Mouse (Mus musculus) midbrain, embryonic 10.5 days (tissue): Measurements from ENCODE around the gene Ankrd6. TPM values are rescaled to one million over a fixed set of nuclear protein-coding genes. Genes with fewer than 3 reads are reported as not detected.
A peak's percentile ranks its signal among the peaks of the same experiment; 100 is the strongest.
"Not testable (repeated sequence)": the region's sequence is repeated elsewhere in the genome, so short reads cannot be mapped to it uniquely, and the experiment has no call there.

Experiments
- DNase-seq: peaks from one replicate; pipeline ENCODE4 v3.0.0-alpha.2; 2017; ENCODE audit warnings: low spot score
- H3K27ac ChIP-seq: fragments of 300-500 bp; sonication (generic); replicated peaks from 2 replicates; pipeline ENCODE4 v1.5.1; 2016; ENCODE audit warnings: mild to moderate bottlenecking
- H3K27me3 ChIP-seq: fragments of 300-500 bp; sonication (generic); 2 replicates; pipeline ENCODE4 v1.6.1; 2016; ENCODE audit warnings: low read depth, mild to moderate bottlenecking; ENCODE audit not compliant: poor library complexity, severe bottlenecking
- H3K36me3 ChIP-seq: fragments of 300-500 bp; sonication (generic); 2 replicates; pipeline ENCODE4 v1.6.1; 2016; ENCODE audit warnings: mild to moderate bottlenecking, moderate library complexity
- H3K4me1 ChIP-seq: fragments of 300-500 bp; sonication (generic); 2 replicates; pipeline ENCODE4 v1.6.1; 2016
- H3K4me3 ChIP-seq: fragments of 300-500 bp; sonication (generic); 2 replicates; pipeline ENCODE4 v1.5.1; 2016; ENCODE audit warnings: mild to moderate bottlenecking, moderate library complexity
- H3K9me3 ChIP-seq: fragments of 300-500 bp; sonication (generic); replicated peaks from 2 replicates; pipeline ENCODE4 v1.6.1; 2016; ENCODE audit warnings: mild to moderate bottlenecking
- WGBS: fragments of 180-500 bp; shearing (Covaris S2); methylation state at CpG from one replicate; pipeline ENCODE4 v1.1.7; 2016; 5-methylcytosine and 5-hydroxymethylcytosine counted together
- polyA plus RNA-seq: library from polyadenylated mRNA; unstranded; fragments of >200 nt; fragmentation: Nextera tagmentation; extraction: Ambion mirVana; gene quantifications from 2 replicates; pipeline ENCODE4 v1.2.1, GENCODE M21; 2016

Ankrd6 gene
- polyA plus RNA-seq, 1 experiment from 2014 or later = 23.7 TPM

DNA sequence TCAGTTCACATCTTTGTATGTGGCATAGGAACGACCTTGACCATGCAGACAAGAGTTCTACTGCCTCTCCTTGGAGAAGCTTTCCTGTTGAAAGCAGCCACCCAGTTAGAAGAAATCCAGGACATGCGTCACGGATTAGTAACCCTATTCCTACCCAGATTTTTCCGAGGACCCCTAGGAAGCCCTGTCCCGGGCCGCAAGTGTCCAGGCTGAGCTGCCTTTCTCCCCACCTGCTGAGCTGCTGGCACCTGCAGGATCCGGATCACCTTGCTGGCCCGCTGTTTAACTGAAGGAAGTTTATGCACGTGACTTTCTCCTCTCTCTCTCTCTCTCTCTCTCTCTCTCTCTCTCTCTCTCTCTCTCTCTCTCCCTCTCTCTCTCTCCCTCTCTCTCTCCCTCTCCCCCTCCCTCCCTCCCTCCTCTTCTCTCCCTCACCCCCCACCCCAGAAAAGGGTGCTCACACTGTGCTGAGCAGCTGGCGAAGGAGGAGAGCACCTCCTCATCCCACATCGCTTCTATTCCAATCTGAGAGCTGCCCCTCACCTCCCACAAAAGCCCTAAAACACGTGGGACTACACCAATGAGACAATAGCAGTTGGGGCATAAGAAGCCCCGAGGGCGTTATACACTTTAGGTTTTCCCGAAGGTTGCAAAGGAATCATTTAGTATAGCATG, 31.5 kb upstream of the Ankrd6 start:
- DNase-seq = peak; percentile 51
- Histone ChIP-seq H3K27me3 (peaks cover 13% of the 10 kb centered on the region; the same call in 1 of the 2 replicates), H3K4me3 (peak overlapping the region; percentile 79), H3K27ac (peak overlapping the region; percentile 100), H3K9me3 (no peaks in the 10 kb centered on the region), H3K36me3 (no peaks in the 10 kb centered on the region), H3K4me1 (peaks cover 50% of the 10 kb centered on the region)
- WGBS = 1% methylated on average over 15 of the region's 15 CpGs

DNA sequence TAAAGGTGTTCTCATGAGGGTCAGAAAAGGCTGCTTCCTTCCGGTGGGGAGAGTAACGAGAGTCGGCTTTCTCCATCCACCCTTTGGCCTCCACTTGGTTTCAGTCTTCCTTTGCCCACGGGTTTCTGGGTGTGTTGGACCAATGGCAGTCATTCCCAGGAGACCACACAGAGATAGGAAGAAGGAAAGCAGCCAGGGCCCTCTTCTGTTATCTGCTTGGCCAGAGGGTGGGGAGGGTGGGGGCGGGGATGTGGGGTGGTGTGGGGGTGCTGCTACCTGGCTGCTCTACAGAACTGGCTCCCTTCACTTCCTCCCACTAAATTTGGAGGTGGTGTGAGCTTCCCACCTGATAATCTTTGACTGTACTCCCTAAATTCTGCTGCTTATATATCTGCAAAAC, 31.0 kb upstream of the Ankrd6 start:
- H3K27me3 ChIP-seq = peaks cover 13% of the 10 kb centered on the region; the same call in 1 of the 2 replicates
- DNase-seq = no peak
- peak overlapping the region; percentile 100 for H3K27ac ChIP-seq
- 22% methylated on average over 5 of the region's 5 CpGs for WGBS
- H3K9me3 ChIP-seq = no peaks in the 10 kb centered on the region
- H3K4me3 ChIP-seq = peak overlapping the region; percentile 79
- peaks cover 45% of the 10 kb centered on the region for H3K4me1 ChIP-seq
- no peaks in the 10 kb centered on the region for H3K36me3 ChIP-seq

DNA sequence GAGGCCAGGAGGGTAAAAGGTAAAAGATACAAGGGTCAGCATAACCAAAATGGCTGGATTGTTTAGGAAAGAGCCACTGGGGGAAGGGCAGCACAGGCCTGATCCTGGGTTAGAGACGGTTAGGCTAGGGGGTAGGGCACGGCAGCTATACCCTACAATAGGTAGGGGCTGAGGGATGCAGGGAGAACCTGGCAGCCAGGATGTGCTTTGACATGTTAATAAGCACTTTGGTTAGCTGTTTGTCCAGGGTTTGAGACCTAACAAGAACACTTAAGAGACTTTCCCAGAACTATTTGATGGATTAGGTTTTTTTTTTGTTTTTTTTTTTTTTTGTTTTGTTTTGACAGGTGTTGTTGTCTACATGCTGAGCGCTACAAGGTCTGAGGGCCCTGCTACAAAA, 29.4 kb upstream of the Ankrd6 start:
- no peak for DNase-seq
- Histone ChIP-seq H3K36me3 (no peaks in the 10 kb centered on the region), H3K27ac (no peak overlapping the region), H3K4me3 (no peak overlapping the region), H3K27me3 (peaks cover 13% of the 10 kb centered on the region; the same call in 1 of the 2 replicates), H3K9me3 (no peaks in the 10 kb centered on the region; the same call in 1 of the 2 replicates), H3K4me1 (peaks cover 29% of the 10 kb centered on the region)
- WGBS = 73% methylated on average over 3 of the region's 3 CpGs

DNA sequence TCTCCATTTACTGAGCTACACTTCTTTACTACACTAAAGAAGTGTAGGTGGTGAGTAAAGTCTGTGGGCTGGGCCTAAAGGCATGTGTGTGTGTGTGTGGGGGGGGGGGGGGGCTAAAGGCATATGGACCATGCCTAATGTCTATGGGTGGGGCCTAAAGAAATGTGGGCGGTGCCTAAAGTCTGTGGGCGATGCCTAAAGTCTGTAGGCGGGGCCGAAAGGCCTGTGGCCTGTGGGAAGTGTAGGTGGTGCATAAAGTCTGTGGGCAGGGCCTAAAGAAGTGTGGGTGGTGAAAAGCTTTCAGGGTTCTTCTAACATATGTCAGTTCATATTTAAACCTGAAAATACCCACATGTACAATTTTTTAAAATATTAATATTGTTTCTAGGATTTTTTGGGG, 26.7 kb upstream of the Ankrd6 start:
- H3K27me3 ChIP-seq = peaks cover 13% of the 10 kb centered on the region; the same call in 1 of the 2 replicates
- no peak overlapping the region for H3K4me3 ChIP-seq
- DNase-seq = no peak
- peaks cover 14% of the 10 kb centered on the region for H3K4me1 ChIP-seq
- 94% methylated on average over 4 of the region's 4 CpGs for WGBS
- peaks cover 17% of the 10 kb centered on the region; the same call in 1 of the 2 replicates for H3K9me3 ChIP-seq
- no peak overlapping the region for H3K27ac ChIP-seq
- no peaks in the 10 kb centered on the region for H3K36me3 ChIP-seq

DNA sequence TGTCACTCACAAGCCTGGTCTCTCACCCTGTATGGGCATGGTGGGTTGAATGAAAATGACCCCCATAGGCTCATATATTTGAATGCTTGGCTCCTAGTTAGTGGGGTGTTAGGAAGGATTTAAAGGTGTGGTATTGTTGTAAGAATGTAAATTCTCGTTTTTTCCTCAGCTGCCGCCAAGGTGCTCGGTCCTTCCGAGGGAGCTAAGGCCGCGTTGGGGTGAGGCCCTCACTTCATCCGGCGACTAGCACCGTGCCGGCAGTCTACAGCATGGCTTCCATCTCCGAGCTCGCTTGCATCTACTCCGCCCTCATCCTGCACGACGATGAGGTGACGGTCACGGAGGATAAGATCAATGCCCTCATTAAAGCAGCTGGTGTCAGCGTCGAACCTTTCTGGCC, 14.0 kb upstream of the Ankrd6 start:
- H3K27me3 ChIP-seq, H3K27ac ChIP-seq, H3K36me3 ChIP-seq, DNase-seq, H3K4me1 ChIP-seq, H3K4me3 ChIP-seq, H3K9me3 ChIP-seq: not testable (repeated sequence)
- 87% methylated on average over 19 of the region's 19 CpGs for WGBS

DNA sequence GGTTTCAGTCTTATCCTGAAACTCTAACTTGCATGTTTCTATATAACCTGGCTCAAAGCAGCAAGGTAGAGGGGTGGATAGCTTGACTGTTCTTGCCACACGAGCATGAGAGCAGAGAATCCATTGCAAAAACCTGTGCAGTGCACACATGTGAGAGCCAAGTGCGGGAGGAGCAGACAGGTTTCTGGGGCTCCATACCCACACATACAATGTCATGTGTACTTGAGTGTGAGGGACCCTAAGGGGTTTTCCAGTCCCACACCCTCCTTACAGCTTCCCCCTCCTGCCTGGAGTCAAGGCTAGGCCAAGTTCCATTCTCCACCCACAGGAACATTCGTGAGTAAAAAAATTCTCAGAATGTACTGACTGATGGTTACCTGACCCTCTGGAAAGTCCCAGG, 10.8 kb upstream of the Ankrd6 start:
- DNase-seq = no peak
- no peaks in the 10 kb centered on the region for H3K36me3 ChIP-seq
- no peaks in the 10 kb centered on the region for H3K9me3 ChIP-seq
- no peaks in the 10 kb centered on the region for H3K27me3 ChIP-seq
- no peaks in the 10 kb centered on the region for H3K4me1 ChIP-seq
- WGBS = 81% methylated on average over 3 of the region's 3 CpGs
- H3K27ac ChIP-seq = no peak overlapping the region
- no peak overlapping the region for H3K4me3 ChIP-seq

DNA sequence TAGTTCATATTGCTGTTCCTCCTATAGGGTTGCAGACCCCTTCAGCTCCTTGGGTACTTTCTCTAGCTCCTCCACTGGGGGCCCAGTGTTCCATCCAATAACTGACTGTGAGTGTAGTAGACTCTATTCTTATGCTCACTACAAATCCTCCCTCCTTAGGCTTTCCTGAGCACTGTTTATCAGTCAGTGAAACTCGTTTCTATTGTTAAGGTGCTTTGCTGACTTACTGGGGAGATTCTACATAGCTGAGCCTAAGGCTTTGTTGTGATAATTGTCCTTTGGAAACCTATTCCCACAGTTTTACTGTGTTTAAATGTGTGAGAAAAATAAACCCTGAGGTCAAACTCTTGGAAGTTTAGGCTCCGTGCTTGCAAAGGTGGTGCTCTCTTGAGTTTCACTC, 5.8 kb upstream of the Ankrd6 start:
- 28% methylated on average over 2 of the region's 2 CpGs for WGBS
- no peak for DNase-seq
- H3K27me3 ChIP-seq = peaks cover 14% of the 10 kb centered on the region
- H3K4me1 ChIP-seq = peaks cover 15% of the 10 kb centered on the region
- H3K36me3 ChIP-seq = no peaks in the 10 kb centered on the region
- no peak overlapping the region for H3K4me3 ChIP-seq
- H3K9me3 ChIP-seq = no peaks in the 10 kb centered on the region
- no peak overlapping the region for H3K27ac ChIP-seq

DNA sequence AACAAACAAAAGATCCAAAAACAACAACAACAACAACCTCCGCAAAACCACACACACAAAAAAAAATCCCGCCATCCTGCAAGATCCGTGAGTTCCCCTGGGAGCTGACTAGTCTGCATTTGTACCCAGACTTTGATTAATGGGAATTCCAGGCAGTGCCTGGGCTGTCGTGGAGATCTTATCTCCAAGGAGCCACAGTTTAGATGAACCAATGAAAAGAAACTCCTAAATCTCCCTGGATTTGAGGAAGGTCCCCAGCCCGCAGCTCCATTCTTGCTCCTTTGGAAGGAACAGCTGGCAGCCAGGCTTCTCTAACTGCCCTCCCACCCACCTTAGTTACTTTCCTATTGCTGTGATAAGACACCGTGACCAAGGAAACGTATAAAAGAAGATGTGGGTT, 2.0 kb upstream of the Ankrd6 start:
- no peak for DNase-seq
- Histone ChIP-seq H3K4me3 (no peak overlapping the region), H3K36me3 (no peaks in the 10 kb centered on the region), H3K4me1 (peaks cover 37% of the 10 kb centered on the region), H3K27ac (no peak overlapping the region), H3K9me3 (no peaks in the 10 kb centered on the region), H3K27me3 (peaks cover 32% of the 10 kb centered on the region)
- WGBS = 31% methylated on average over 7 of the region's 7 CpGs

DNA sequence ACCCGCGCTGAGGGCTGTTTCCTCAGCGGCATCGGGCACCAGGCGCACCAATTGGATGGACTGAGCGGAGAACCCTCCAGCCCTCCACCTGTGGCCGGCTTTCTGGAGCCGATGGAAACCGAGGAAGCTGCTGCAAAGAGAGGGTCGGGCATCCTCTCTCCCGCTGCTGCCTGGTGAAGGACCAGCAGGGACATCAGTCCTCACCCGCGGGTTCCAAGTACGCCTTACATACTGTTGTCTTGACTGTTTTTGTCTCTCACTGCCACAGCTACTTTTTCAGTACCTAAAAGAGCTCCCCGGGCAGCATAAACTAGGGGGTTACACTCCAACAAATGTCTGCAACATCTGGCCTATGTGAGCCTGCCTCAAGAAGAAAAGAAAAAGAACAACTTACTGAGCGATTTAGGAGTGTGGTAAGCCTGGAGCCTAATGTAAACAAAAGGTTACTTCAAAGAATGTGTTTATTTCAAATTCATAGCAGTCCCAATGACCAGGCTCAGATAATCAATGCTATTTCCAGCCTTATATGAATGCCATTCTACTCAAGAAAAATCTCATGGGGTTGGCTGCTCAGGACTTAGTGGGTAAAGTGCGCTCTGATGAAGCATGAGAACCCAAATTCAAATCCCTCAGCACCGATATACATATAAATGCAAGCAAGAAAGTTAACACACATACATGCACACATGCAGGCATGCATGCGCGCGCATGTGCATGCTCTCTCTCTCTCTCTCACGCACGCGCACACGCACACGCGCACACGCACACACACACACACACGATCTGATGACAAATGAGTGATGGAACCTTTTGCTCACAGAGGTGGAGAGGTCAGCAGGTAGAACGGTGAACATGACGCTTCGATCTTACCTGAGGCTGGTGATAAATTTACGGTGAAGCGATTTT, 647 bp upstream of the Ankrd6 start:
- H3K27ac ChIP-seq = peak overlapping the region; percentile 83
- H3K4me3 ChIP-seq = peak overlapping the region; percentile 68
- 9% methylated on average over 34 of the region's 34 CpGs for WGBS
- peaks cover 42% of the 10 kb centered on the region for H3K4me1 ChIP-seq
- peaks cover 32% of the 10 kb centered on the region for H3K27me3 ChIP-seq
- no peaks in the 10 kb centered on the region for H3K36me3 ChIP-seq
- H3K9me3 ChIP-seq = no peaks in the 10 kb centered on the region
- peak; percentile 19 for DNase-seq

DNA sequence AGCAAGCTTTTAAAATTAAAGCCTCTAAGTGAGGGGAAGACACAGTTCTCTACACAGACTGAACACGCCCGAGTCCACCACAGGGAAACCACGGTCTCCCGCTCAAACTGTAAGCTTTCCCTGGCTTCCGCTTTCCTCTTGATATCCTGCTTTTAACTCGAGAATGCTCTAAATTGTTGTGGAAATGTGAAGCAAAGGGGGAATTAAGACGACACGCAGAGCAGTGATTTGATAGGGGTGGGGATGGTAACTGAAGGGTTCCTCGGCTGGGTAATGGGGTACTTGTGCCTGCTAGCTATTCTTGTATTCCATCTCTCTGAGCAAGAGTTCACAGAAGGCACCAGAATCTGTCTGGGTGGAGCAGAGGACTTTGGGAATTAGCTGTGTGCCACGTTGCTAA, 1.9 kb downstream of the Ankrd6 start:
- Histone ChIP-seq H3K4me3 (no peak overlapping the region), H3K27me3 (peaks cover 32% of the 10 kb centered on the region), H3K27ac (no peak overlapping the region), H3K36me3 (no peaks in the 10 kb centered on the region), H3K4me1 (peaks cover 42% of the 10 kb centered on the region), H3K9me3 (no peaks in the 10 kb centered on the region)
- no peak for DNase-seq
- 53% methylated on average over 10 of the region's 10 CpGs for WGBS

DNA sequence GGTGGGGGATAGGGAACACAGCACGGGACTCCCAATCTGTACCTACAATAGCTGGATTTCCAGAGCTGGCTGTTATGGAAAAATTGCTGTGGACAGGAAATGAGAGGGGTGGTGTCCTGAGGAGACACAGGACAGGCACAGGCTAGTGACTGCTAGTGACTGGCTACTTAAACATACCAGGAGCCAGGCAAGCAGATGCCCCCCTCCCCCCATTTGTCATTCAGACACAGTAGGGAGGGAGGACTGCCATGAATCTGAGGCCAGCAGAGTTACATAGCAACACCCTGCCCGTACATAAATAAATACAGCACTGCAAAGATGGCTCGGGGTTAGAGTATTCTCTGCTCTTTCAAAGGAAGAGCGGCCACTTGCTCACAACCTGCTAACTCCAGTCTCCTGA, 3.0 kb downstream of the Ankrd6 start:
- H3K27ac ChIP-seq = 0 out of 2 replicates have a peak overlapping the region, but pooled peaks have one; percentile 30
- no peak overlapping the region for H3K4me3 ChIP-seq
- peaks cover 39% of the 10 kb centered on the region for H3K4me1 ChIP-seq
- H3K9me3 ChIP-seq = no peaks in the 10 kb centered on the region
- DNase-seq = peak; percentile 40
- H3K27me3 ChIP-seq = peaks cover 29% of the 10 kb centered on the region
- no peaks in the 10 kb centered on the region for H3K36me3 ChIP-seq
- WGBS = 48% methylated on average over 4 of the region's 4 CpGs

DNA sequence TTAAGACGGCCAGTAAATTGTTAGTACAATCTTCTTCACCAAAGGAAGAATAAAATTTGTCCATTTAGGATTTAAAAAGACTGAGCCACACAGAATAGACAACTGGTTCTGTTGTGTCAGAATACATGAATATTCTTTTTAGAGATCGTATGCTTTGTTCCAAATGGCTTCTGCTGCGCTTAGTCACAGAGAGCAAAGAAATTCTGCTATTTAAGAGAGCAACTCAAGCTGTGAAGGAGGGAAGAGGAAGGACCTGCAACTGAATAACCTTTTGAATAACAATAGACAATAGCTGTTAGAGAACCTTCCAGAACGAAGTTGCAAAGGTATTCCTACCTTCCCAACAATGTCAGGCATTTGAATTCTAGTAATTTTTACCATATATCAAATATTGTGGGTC, 9.7 kb downstream of the Ankrd6 start:
- H3K4me3 ChIP-seq = no peak overlapping the region
- H3K4me1 ChIP-seq = peaks cover 13% of the 10 kb centered on the region
- H3K27ac ChIP-seq = no peak overlapping the region
- 66% methylated on average over 4 of the region's 4 CpGs for WGBS
- H3K9me3 ChIP-seq = no peaks in the 10 kb centered on the region
- no peaks in the 10 kb centered on the region for H3K27me3 ChIP-seq
- no peak for DNase-seq
- no peaks in the 10 kb centered on the region for H3K36me3 ChIP-seq

DNA sequence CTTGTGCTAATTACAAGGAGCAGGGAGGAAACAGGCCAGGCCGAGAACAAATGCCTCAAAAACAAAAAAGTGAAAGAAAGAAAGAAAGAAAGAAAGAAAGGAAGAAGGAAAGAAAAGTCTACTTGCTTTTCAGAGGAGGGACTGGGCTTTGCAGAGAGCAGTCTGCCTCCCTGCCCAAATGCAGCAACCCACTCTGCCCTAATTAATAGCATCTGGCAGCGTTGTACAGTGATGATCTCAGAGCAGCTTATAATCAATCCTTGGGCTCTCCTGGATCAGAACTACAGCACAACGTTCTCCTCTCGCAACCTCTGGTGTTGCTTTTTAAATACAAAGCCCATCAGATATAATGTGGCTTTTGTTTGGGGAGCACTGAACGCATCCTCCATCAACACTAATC, 10.7 kb downstream of the Ankrd6 start:
- H3K4me1 ChIP-seq = peaks cover 13% of the 10 kb centered on the region
- H3K27ac ChIP-seq = peak overlapping the region; percentile 39
- no peaks in the 10 kb centered on the region for H3K27me3 ChIP-seq
- no peaks in the 10 kb centered on the region for H3K9me3 ChIP-seq
- DNase-seq = no peak
- 68% methylated on average over 5 of the region's 5 CpGs for WGBS
- H3K4me3 ChIP-seq = no peak overlapping the region
- H3K36me3 ChIP-seq = no peaks in the 10 kb centered on the region
